Mouse (Mus musculus) fibroblast of lung, adult 2 months (primary cell): Measurements from ENCODE around the gene Pvalb.

Experiments
- DNase-seq: peaks from one replicate; pipeline ENCODE4 v3.0.0-alpha.2; 2011; ENCODE audit warnings: low read depth

The Pvalb gene

GRCm38 (mm10) chr15:78206312-78206711 is at the start of gene Pvalb:
Pvalb (minus strand) TSS chr15:78206400.
- no peak for DNase-seq

GRCm38 (mm10) chr15:78254751-78255150 is 48.6 kb upstream of the Pvalb start:
- no peak for DNase-seq

GRCm38 (mm10) chr15:78248410-78248809 is 42.2 kb upstream of the Pvalb start:
- no peak for DNase-seq

- DNase-seq: no peak
Measured at GRCm38 (mm10) chr15:78247659-78248058, 41.5 kb upstream of the Pvalb start.

GRCm38 (mm10) chr15:78246143-78247116 is 40.2 kb upstream of the Pvalb start:
- no peak for DNase-seq

GRCm38 (mm10) chr15:78244695-78245492 is 38.7 kb upstream of the Pvalb start, which contains the start of gene Ncf4:
Ncf4 (plus strand) TSS chr15:78244801.
- no peak for DNase-seq

- DNase-seq: no peak
Measured at GRCm38 (mm10) chr15:78243774-78244173, 37.6 kb upstream of the Pvalb start.

GRCm38 (mm10) chr15:78243061-78243460 is 36.9 kb upstream of the Pvalb start:
- no peak for DNase-seq

GRCm38 (mm10) chr15:78241335-78241734 is 35.1 kb upstream of the Pvalb start:
- DNase-seq: no peak

- DNase-seq: no peak
Measured at GRCm38 (mm10) chr15:78239956-78240617, 33.9 kb upstream of the Pvalb start.

- no peak for DNase-seq
Measured at GRCm38 (mm10) chr15:78239453-78239852, 33.3 kb upstream of the Pvalb start.

- DNase-seq: no peak
Measured at GRCm38 (mm10) chr15:78234823-78235509, 28.8 kb upstream of the Pvalb start.

GRCm38 (mm10) chr15:78231346-78232331 is 25.4 kb upstream of the Pvalb start:
- DNase-seq: no peak

- DNase-seq: no peak
Measured at GRCm38 (mm10) chr15:78227816-78228215, 21.6 kb upstream of the Pvalb start.

- DNase-seq: peak; percentile 7
Measured at GRCm38 (mm10) chr15:78215269-78215668, 9.1 kb upstream of the Pvalb start.

GRCm38 (mm10) chr15:78211367-78211766 is 5.2 kb upstream of the Pvalb start:
- no peak for DNase-seq

- no peak for DNase-seq
Measured at GRCm38 (mm10) chr15:78210203-78210602, 4.0 kb upstream of the Pvalb start.

- peak; percentile 26 for DNase-seq
Measured at GRCm38 (mm10) chr15:78205192-78205591, 1.0 kb downstream of the Pvalb start.

GRCm38 (mm10) chr15:78204053-78204847 is 1.9 kb downstream of the Pvalb start:
- DNase-seq: no peak
